Mouse (Mus musculus): ENCODE measurements around the gene Olfr152.

Olfr152 gene

DNA sequence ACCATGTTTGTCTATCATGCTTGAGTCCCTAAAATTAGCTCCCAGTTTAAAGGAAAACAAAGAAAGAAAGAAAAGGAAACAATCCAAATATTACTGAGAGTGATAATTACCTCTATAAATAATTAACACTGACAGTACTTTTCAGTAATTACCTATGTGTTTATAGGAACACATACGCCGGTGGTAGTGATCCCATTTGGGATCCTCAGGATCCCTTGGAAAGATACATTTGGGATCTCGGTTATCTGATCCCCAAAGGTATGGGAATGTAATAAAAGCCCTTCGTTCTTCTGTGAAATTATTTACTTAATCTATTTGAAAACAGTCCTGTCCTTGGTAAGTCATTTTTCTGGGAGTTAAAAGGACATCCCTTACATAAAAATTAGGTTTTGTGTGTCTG lies at the start of gene Olfr152:
Olfr152 (plus strand) TSS at position 301 of the 400 bp plus-strand sequence.
- no peak for DNase-seq (ENCODE audit: low read depth, low spot score)

DNA sequence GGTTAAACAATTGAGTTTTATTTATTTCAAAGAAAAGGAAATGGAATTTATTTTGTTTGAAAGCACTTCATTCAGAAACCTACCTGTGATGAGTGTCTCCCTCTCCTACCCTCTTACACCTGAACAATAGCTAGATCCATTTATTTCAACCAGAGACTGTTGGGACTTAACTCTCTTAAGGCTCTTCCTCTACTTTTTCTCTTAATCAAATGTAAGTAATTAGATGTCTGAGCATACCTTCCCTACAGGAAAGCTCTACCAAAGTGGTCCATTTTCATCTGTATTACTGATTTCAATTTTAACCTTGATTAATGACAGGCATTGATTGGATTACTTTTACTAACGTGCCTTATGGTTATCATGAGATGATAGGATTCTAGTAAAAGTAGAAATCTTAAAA lies 39.4 kb upstream of the Olfr152 start, which contains the start of gene Olfr1138:
Olfr1138 (minus strand) TSS at position 101 of the 400 bp plus-strand sequence.
- DNase-seq (ENCODE audit: low read depth, low spot score) = no peak

GRCm38 (mm10) chr2:87743452-87743851 lies 35.8 kb upstream of the Olfr152 start, which contains the start of gene Olfr1140:
Gene Olfr1140 (plus strand): TSS chr2:87743752.
- no peak for DNase-seq (ENCODE audit: low read depth, low spot score)

- DNase-seq (ENCODE audit: low read depth, low spot score) = no peak
These were observed 25.4 kb upstream of the Olfr152 start, which contains the start of gene Olfr1141 for GRCm38 (mm10) chr2:87753891-87754290. Gene Olfr1141 (minus strand): TSS chr2:87753991.

DNA sequence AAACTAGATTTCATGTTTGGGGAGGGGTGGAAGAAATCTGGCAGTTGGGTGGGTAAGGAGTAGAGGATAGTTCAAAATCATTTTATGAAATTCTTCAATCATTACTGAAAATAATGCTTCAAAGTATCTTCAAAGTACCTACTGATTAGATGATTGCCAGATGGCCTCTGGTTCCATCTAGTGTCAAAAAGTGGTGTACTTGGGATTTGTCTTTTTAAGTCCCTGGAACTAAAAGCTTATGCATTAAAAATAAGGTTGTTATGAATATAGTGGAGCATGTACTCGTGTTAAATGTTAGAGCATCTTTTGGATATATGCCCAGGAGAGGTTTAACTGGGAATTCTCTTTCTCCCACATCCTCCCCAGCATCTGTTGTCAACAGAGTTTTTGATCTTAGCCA lies 3.1 kb upstream of the Olfr152 start:
- DNase-seq (ENCODE audit: low read depth, low spot score) = no peak

GRCm38 (mm10) chr2:87800292-87800691 lies 21.0 kb downstream of the Olfr152 start, which contains the start of gene Olfr1143:
Gene Olfr1143 (plus strand): TSS chr2:87800592.
- DNase-seq (ENCODE audit: low read depth, low spot score) = no peak

DNA sequence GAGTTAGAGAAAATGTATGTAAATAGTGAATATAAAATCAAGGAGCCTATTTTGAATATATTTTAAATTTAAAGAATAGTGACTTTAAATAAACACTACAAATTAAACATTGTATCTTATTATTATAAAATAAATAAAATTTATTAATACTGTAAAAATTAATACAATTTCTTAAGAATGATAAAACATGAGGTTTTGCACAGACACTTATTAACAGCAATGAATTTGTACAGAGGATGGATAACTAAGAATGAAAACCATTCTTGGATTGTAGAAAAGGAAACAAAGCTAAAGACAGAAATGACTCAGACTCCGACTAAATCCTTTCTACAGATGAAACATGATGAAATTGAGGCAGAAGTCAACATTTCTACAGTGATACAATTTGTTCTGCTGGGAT lies 30.2 kb downstream of the Olfr152 start, which contains the start of gene Olfr1145:
Olfr1145 (plus strand) TSS at position 301 of the 400 bp plus-strand sequence.
- no peak for DNase-seq (ENCODE audit: low read depth, low spot score)

- no peak for DNase-seq (ENCODE audit: low read depth, low spot score)
These were observed 51.0 kb downstream of the Olfr152 start, which contains the start of gene Olfr1148 for GRCm38 (mm10) chr2:87830233-87830632. Gene Olfr1148 (plus strand): TSS chr2:87830533.
